Mouse (Mus musculus) erythroblast, embryonic 14.5 days (primary cell): ENCODE measurements around the gene Prr7. TPM values are rescaled to one million over a fixed set of nuclear protein-coding genes. Genes with fewer than 3 reads are reported as not detected.
A peak's percentile ranks its signal among the peaks of the same experiment; 100 is the strongest.

Experiments used
- H3K27me3 ChIP-seq: 2 replicates; pipeline ENCODE4 v1.6.1; 2012; ENCODE audit warnings: inconsistent platforms; ENCODE audit not compliant: control insufficient read depth
- H3K36me3 ChIP-seq: 2 replicates; pipeline ENCODE4 v1.6.1; 2012; ENCODE audit warnings: mild to moderate bottlenecking, inconsistent platforms; ENCODE audit not compliant: control insufficient read depth
- H3K4me1 ChIP-seq: 2 replicates; pipeline ENCODE4 v1.6.1; 2012; ENCODE audit warnings: inconsistent platforms; ENCODE audit not compliant: control insufficient read depth
- H3K4me3 ChIP-seq: replicated peaks from 2 replicates; pipeline ENCODE3; 2012; ENCODE audit warnings: moderate library complexity, mild to moderate bottlenecking, inconsistent platforms
- H3K9me3 ChIP-seq: 2 replicates; pipeline ENCODE4 v1.6.1; 2012; ENCODE audit warnings: low read length, inconsistent platforms, mixed read lengths; ENCODE audit not compliant: control insufficient read depth
- GATA1 ChIP-seq: IDR thresholded peaks from 2 replicates; pipeline ENCODE4 v1.6.1; 2012; ENCODE audit warnings: low read length, inconsistent platforms, mixed read lengths
- TAL1 ChIP-seq: IDR thresholded peaks from 3 replicates; pipeline ENCODE4 v1.6.1; 2012; ENCODE audit warnings: low read length, inconsistent platforms, mixed read lengths
- polyA plus RNA-seq: library from polyadenylated mRNA; stranded (reverse); fragments of >175 nt; gene quantifications from 2 replicates; pipeline ENCODE4 v1.2.3, GENCODE M21; 2012

The Prr7 gene
- polyA plus RNA-seq, 1 experiment = 0.23 TPM

DNA sequence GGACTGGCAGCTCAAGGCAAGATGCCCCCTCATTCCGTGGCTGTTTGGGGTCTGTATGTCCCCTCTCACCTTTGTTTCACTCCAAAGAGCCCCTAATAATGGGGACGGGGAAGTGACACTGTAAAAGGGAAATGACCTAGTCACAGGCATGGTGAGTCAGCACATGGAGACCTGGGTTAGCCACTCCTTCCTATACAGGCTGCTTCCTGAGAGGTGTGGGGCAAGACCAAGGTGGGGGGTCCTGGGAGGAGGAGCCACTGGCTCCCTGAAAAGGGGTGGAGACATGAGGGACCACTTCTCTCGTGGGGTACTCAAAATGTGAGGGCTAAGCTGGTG lies 46.2 kb downstream of the Prr7 start:
- H3K27me3 ChIP-seq = peaks cover 17% of the 10 kb centered on the region
- no peaks in the 10 kb centered on the region for H3K9me3 ChIP-seq
- peaks cover 46% of the 10 kb centered on the region for H3K4me1 ChIP-seq
- no peak overlapping the region for H3K4me3 ChIP-seq
- peaks cover 28% of the 10 kb centered on the region for H3K36me3 ChIP-seq
- TF ChIP-seq TAL1 = no peak
- no peak for TF ChIP-seq GATA1

DNA sequence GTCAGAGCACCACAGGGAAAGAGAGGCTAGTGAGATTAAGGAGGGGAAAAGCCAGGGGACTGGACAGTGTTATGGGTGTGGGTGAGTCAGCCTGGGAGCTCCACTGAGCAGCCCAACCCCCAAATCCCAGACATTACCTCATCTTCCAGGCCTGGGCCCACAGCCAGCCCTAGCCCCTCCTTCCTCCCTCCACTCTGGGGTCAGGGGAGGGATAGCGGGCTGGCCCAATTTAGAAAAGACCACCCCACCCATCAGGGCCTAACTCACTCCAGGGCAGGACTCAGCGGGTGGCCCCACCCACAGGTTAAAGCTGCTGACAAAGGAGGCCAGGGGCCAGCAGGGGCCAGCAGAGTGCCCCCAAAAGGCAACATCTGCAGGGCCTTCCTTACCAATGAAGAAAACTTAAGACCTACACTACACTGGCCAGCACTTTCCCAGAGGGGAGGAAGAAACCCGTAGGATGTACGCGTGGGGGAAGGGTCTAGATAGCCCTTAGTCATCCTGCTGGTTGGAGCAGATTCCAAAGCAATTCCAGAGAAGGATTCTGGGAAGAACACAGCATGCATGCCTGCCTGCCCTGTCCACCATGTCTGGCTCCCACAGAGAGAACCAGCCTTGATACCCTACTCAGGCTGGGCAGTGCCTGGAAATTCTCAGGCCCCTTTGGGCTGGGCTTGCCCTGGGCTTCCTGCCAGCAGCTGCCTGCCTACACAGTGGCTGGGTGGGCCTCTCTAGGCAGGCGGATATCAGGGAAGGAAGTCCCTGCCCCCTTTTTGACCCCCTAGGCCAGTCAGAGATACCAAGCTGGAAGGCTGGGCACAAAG lies 46.8 kb downstream of the Prr7 start:
- Histone ChIP-seq H3K36me3 (peaks cover 25% of the 10 kb centered on the region), H3K4me3 (no peak overlapping the region), H3K9me3 (no peaks in the 10 kb centered on the region), H3K4me1 (peaks cover 46% of the 10 kb centered on the region), H3K27me3 (peaks cover 17% of the 10 kb centered on the region)
- TF ChIP-seq GATA1 (no peak), TAL1 (no peak)

DNA sequence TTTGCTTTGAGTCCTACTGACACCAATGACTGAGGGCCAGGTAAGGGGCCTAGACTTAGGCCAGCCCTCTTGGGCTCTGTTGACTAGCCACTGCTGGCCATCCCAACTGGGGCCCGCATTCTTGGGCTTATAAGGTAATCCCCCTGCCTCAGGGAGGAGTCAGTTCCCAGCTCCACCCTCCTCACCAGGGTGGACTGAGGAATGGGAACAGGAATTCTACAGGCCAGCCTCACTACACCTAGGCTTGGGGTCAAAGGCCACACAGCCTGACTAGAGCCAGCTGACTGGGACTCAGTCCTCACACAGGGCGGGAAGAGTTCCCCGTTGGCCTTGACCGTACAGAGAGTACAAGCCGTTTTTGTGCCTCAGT lies 47.4 kb downstream of the Prr7 start:
- Histone ChIP-seq H3K36me3 (peaks cover 21% of the 10 kb centered on the region), H3K4me3 (no peak overlapping the region), H3K4me1 (peaks cover 46% of the 10 kb centered on the region), H3K27me3 (peaks cover 17% of the 10 kb centered on the region), H3K9me3 (no peaks in the 10 kb centered on the region)
- TF ChIP-seq TAL1 = no peak
- no peak for TF ChIP-seq GATA1

DNA sequence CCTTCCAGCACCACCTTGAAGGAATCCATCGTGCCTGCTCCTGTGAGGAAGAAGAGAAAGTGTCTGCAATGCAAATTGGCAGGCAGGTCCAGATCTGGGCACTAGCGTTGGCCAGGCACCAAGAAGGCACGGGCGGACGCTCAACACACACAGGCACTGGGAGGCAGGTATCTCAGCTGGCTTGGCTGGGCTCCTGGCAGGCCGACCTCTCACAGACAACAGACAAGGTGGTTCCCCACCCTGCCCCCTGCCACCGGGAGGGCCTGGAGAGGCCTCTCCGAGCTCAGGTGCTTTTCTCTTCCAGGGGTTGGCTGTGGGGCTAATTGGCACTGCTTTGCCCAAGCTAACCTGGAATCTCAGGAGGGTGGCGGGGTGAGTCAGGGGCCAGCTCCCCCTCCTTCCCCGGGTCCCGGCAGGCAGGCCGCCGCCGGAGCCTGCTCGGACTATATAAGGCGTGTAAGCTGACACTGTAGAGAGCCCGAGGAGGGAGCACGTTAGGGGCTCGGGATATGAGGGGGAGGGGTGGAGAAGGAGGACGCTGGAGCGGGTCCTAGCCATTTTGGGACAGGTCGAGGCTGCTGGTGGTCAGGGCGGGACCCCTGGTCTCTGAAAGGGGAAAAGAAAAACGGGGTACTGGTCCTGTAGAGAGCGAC lies 48.4 kb downstream of the Prr7 start:
- H3K4me1 ChIP-seq = peaks cover 45% of the 10 kb centered on the region

DNA sequence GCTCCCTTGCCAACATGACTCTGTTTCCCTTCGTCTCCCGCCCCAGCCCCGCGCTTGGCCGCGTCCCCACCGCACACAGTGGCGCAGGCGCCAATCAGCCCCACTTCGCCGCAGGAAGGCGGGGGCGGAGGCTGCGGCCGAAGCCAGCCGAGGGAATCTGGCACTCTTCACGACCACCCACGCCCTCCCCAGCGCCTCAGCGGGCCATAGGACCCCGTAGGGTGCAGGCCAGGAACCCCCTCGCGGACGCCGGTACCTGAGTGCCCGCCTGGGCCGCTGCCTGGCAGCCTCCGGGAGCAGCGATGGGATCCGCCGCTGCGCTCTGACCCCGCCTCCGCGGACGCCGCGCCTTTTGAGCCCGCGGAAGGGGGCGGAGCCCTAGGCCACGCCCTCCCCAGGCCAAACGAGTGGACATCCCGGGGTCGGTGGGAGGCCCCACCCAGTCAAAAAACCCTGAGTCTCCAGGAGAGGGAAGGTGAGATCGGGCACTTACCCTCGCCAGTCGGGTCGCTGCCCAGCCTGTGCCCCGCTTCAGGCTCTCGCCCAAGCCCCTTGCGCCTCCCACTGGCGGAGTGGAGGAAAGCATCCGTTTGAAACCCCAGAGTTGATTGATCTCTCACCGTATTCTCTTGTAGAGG lies 49.2 kb downstream of the Prr7 start, which contains the start of gene Pdlim7:
Gene Pdlim7 (minus strand): TSS at position 566 of the 638 bp plus-strand sequence.
- Histone ChIP-seq H3K4me1 (peaks cover 39% of the 10 kb centered on the region), H3K27me3 (peaks cover 19% of the 10 kb centered on the region), H3K36me3 (peaks cover 7% of the 10 kb centered on the region; the same call in 1 of the 2 replicates), H3K9me3 (no peaks in the 10 kb centered on the region), H3K4me3 (peak within 1 kb of the TSS; percentile 81)
- no peak for TF ChIP-seq GATA1
- TF ChIP-seq TAL1 = no peak

More for the DNA sequence above, 48.4 kb downstream of the Prr7 start:
- TF ChIP-seq GATA1 = no peak
- Histone ChIP-seq H3K4me3 (peak overlapping the region; percentile 81), H3K36me3 (peaks cover 12% of the 10 kb centered on the region; the same call in 1 of the 2 replicates), H3K9me3 (no peaks in the 10 kb centered on the region), H3K27me3 (peaks cover 17% of the 10 kb centered on the region)

DNA sequence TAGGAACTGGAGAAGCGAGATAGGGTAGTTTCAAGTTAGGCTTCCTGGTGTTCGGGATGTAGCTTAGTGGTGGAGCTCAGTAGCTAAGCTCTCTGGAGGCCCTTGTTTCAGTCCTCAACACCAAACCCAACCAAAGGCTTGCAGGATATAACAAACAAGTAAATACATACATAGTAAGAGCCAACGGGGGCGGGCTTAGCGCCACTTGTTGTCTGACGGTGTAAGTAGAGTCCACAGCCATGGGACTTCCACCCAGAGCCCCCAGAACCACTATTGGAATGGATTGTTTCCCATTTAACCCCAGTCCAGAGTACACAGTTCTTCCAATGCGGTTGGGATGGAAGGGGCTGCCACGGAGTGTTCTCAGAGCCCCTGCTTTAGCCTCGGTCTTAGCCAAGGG lies 49.8 kb downstream of the Prr7 start:
- H3K9me3 ChIP-seq = no peaks in the 10 kb centered on the region
- H3K4me1 ChIP-seq = peaks cover 39% of the 10 kb centered on the region
- TF ChIP-seq GATA1 (no peak), TAL1 (no peak)
- H3K4me3 ChIP-seq = peak overlapping the region; percentile 81
- H3K27me3 ChIP-seq = peaks cover 19% of the 10 kb centered on the region
- peaks cover 2% of the 10 kb centered on the region; the same call in 1 of the 2 replicates for H3K36me3 ChIP-seq

DNA sequence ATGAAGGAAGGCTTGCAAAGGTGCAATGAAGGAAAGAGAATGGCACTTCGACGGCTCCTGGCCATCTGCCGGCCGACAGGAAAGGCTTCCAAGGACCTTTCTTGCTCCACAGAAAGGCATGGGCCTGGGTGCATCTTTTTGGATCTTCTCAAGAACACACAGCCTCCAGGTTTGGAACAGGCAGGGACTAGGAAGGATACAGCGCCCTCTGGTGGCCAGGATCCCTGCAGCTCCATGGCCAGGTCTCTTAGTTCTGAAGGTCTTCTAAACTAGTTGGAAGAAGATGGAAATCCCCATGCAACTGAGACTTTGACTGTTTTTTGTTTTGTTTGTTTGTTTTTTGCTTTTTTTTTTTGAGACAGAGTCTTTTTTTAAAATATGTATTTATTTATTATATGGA lies 52.9 kb downstream of the Prr7 start:
- no peak overlapping the region for H3K4me3 ChIP-seq
- peaks cover 26% of the 10 kb centered on the region for H3K27me3 ChIP-seq
- H3K36me3 ChIP-seq = no peaks in the 10 kb centered on the region
- H3K9me3 ChIP-seq = peaks cover 5% of the 10 kb centered on the region; the same call in 1 of the 2 replicates
- no peak for TF ChIP-seq TAL1
- no peak for TF ChIP-seq GATA1
- H3K4me1 ChIP-seq = peaks cover 21% of the 10 kb centered on the region

DNA sequence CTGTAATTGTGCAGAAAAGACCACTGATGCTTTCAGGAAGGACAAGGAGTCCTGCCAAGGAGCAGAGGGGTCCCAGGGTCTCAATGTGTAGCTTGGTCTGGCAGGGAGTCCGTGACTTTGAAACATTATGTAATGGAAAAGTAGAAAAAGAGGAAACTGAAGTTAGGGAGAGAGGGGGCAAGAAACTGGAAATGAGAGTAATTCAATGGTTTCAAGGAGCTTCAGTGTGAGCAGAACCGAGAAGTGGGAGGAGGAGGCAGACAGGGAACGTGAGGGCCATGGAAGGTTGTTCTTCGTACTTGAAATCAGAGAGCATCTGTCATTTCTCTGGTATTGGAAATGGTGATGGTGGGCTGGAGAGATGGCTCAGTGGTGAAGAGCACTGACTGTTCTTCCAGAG lies 55.5 kb downstream of the Prr7 start:
- no peaks in the 10 kb centered on the region for H3K4me1 ChIP-seq
- H3K27me3 ChIP-seq = peaks cover 13% of the 10 kb centered on the region
- H3K4me3 ChIP-seq = no peak overlapping the region
- peaks cover 5% of the 10 kb centered on the region; the same call in 1 of the 2 replicates for H3K9me3 ChIP-seq
- no peaks in the 10 kb centered on the region for H3K36me3 ChIP-seq
- no peak for TF ChIP-seq TAL1
- no peak for TF ChIP-seq GATA1

DNA sequence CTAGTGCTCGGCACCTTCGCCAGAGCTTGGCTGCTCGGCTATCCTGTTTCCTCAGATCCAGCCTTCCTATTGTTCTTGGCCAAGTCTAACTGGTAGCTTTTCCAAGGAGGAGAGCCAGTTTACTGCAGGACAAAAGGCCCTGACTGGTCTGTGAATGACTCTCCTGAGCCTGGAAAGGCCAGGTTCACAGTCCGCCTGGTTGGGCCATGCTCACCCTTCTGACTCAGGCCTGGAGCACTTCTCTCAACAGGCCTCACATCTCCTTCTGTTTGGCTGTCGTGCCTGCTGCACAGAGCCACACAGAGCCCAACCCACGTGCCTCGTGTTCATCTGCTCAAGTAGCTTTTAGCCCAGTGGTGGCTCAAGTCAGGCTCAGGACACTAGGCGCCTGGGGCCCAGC lies 58.7 kb downstream of the Prr7 start:
- H3K4me1 ChIP-seq = peaks cover 7% of the 10 kb centered on the region
- no peak for TF ChIP-seq GATA1
- no peak for TF ChIP-seq TAL1

More for the DNA sequence above, 58.7 kb downstream of the Prr7 start:
- peaks cover 9% of the 10 kb centered on the region for H3K27me3 ChIP-seq
- H3K4me3 ChIP-seq = no peak overlapping the region
- peaks cover 5% of the 10 kb centered on the region; the same call in 1 of the 2 replicates for H3K9me3 ChIP-seq
- H3K36me3 ChIP-seq = no peaks in the 10 kb centered on the region

Other genes starting within 250 kb of the Prr7 start
- gene Prelid1, start 143.8 kb upstream of the Prr7 start, polyA plus RNA-seq = 15.3 and 26.1 TPM in 2 replicates
- gene Rab24, start 142.3 kb upstream of the Prr7 start, polyA plus RNA-seq = 11.5 and 12.0 TPM in 2 replicates
- gene Mxd3, start 134.4 kb upstream of the Prr7 start, polyA plus RNA-seq = 14.7 and 15.8 TPM in 2 replicates
- 2.9 and 4.8 TPM in 2 replicates for gene Lman2, start 101.5 kb upstream of the Prr7 start, polyA plus RNA-seq
- gene Rgs14, start 94.5 kb upstream of the Prr7 start, polyA plus RNA-seq = 0.03 TPM in 1 of 2 replicates, not detected in the other
- gene Slc34a1, start 66.1 kb upstream of the Prr7 start, polyA plus RNA-seq = not detected in 2 replicates
- not detected in 2 replicates for gene Pfn3, start 49.0 kb upstream of the Prr7 start, polyA plus RNA-seq
- gene F12, start 37.5 kb upstream of the Prr7 start, polyA plus RNA-seq = 0.09 and 0.25 TPM in 2 replicates
- 9.5 and 10.2 TPM in 2 replicates for gene Grk6, start 19.2 kb upstream of the Prr7 start, polyA plus RNA-seq
- gene Dbn1, start 23.8 kb downstream of the Prr7 start, polyA plus RNA-seq = 0.05 and 0.06 TPM in 2 replicates
- gene Pdlim7, start 49.4 kb downstream of the Prr7 start, polyA plus RNA-seq = 1.9 and 3.0 TPM in 2 replicates
- gene Dok3, start 65.0 kb downstream of the Prr7 start, polyA plus RNA-seq = 0.54 and 0.67 TPM in 2 replicates
- gene Ddx41, start 72.4 kb downstream of the Prr7 start, polyA plus RNA-seq = 4.7 and 5.2 TPM in 2 replicates
- 9.1 and 10.2 TPM in 2 replicates for gene Fam193b, start 106.9 kb downstream of the Prr7 start, polyA plus RNA-seq
- gene Tmed9, start 109.5 kb downstream of the Prr7 start, polyA plus RNA-seq = 9.5 and 12.0 TPM in 2 replicates
- gene B4galt7, start 135.6 kb downstream of the Prr7 start, polyA plus RNA-seq = 0.39 and 0.50 TPM in 2 replicates
- gene Caml, start 158.7 kb downstream of the Prr7 start, polyA plus RNA-seq = 1.9 and 2.3 TPM in 2 replicates
- gene Ddx46, start 170.8 kb downstream of the Prr7 start, polyA plus RNA-seq = 1.9 and 2.0 TPM in 2 replicates
- gene B230219D22Rik, start 228.9 kb downstream of the Prr7 start, polyA plus RNA-seq = 0.18 and 0.29 TPM in 2 replicates